Mouse (Mus musculus) heart, embryonic 14.5 days (tissue): ENCODE measurements at regions not wholly inside any gene's neighbourhood (a gene's known extent, or its start where the extent isn't known, plus 50 kb on each side); places are given as distances from the start of the nearest gene placed in this dataset.

Experiments
- ATAC-seq: fragments of 200-750 bp; cut with Nextera tagmentation; 2 replicates; pipeline ENCODE4 v1.8.0; 2017; ENCODE audit warnings: low read depth, moderate TSS enrichment; ENCODE audit not compliant: insufficient number of reproducible peaks, insufficient read depth, low FRiP score
- H3K27ac ChIP-seq, 2 experiments: fragments of 200-500 bp in 1 of 2; fragments of 300-500 bp in 1 of 2; sonication (generic) in 1 of 2; replicated peaks in 1 of 2; 2 replicates each; pipeline ENCODE4 v1.5.1; 2012 to 2014; ENCODE audit warnings: low read depth in 2 of 2, low read length in 2 of 2, control low read depth in 1 of 2, mild to moderate bottlenecking in 1 of 2, mixed read lengths in 1 of 2; ENCODE audit not compliant: control insufficient read depth in 1 of 2, insufficient read depth in 1 of 2
- H3K27me3 ChIP-seq: fragments of 300-500 bp; sonication (generic); 2 replicates; pipeline ENCODE4 v1.6.1; 2014; ENCODE audit warnings: mild to moderate bottlenecking, low read length, control low read depth; ENCODE audit not compliant: control insufficient read depth, insufficient read depth
- H3K36me3 ChIP-seq: fragments of 300-500 bp; sonication (generic); 2 replicates; pipeline ENCODE4 v1.6.1; 2014; ENCODE audit warnings: mild to moderate bottlenecking, control low read depth, low read length, mixed read lengths; ENCODE audit not compliant: control insufficient read depth, insufficient read depth
- H3K4me1 ChIP-seq, 2 experiments: fragments of 200-500 bp in 1 of 2; fragments of 300-500 bp in 1 of 2; sonication (generic) in 1 of 2; 2 replicates each; pipeline ENCODE4 v1.6.1; 2012 to 2014; ENCODE audit warnings: low read length in 2 of 2, control low read depth in 1 of 2, mixed read lengths in 1 of 2; ENCODE audit not compliant: control insufficient read depth in 2 of 2, insufficient read depth in 2 of 2
- H3K4me2 ChIP-seq: fragments of 300-500 bp; sonication (generic); 2 replicates; pipeline ENCODE4 v1.6.1; 2014; ENCODE audit warnings: mild to moderate bottlenecking, low read length
- H3K4me3 ChIP-seq, 2 experiments: fragments of 200-500 bp in 1 of 2; fragments of 300-500 bp in 1 of 2; sonication (generic) in 1 of 2; 2 replicates each; pipeline ENCODE4 v1.5.1; 2012 to 2014; ENCODE audit warnings: low read length in 2 of 2, mild to moderate bottlenecking in 2 of 2, control low read depth in 1 of 2, low read depth in 1 of 2, moderate library complexity in 1 of 2; ENCODE audit not compliant: control insufficient read depth in 1 of 2, insufficient read depth in 1 of 2
- H3K9ac ChIP-seq: fragments of 300-500 bp; sonication (generic); 2 replicates; pipeline ENCODE4 v1.6.1; 2014; ENCODE audit warnings: mild to moderate bottlenecking, low read length
- H3K9me3 ChIP-seq: fragments of 300-500 bp; sonication (generic); 2 replicates; pipeline ENCODE4 v1.6.1; 2016; ENCODE audit warnings: low read length, control low read depth; ENCODE audit not compliant: control insufficient read depth
- WGBS: fragments of 180-500 bp; shearing (Covaris S2); extraction: QIAGEN DNeasy Blood & Tissue Kit; methylation state at CpG from one replicate; pipeline ENCODE4 v1.1.7; 2014; 5-methylcytosine and 5-hydroxymethylcytosine counted together

GRCm38 (mm10) chr9:116316582-116317095 lies 141.5 kb upstream of the Tgfbr2 start:
- Histone ChIP-seq H3K4me1 (peaks cover 5 to 8% of the 10 kb centered on the region in 2 experiments; a peak in 3 of 4 replicates), H3K36me3 (no peaks in the 10 kb centered on the region), H3K9ac (no peak overlapping the region), H3K9me3 (no peaks in the 10 kb centered on the region), H3K4me2 (no peak overlapping the region), H3K4me3 (no peak overlapping the region), H3K27ac (no peak overlapping the region), H3K27me3 (no peaks in the 10 kb centered on the region)
- ATAC-seq = no peak
- 57% methylated on average over 4 of the region's 4 CpGs for WGBS

DNA sequence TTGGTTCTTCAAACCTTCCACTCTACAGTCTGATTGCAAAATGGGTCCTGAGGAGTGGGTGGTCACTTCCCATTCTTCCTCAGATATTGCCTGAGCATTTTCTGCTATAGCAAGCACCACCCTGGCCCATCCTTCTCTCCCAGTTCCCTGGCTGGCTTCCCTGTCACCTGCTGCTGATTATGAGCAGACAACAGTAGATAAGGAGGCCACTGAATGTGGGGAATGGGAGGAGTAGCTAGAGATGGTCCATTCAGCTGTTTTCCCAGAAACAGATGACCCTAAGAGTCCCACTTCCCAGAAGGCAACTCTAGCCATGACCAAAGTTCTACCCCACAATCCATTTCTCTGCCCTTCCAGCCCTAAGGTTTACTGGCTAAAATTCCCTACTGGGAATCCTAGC lies 139.6 kb upstream of the Tgfbr2 start:
- H3K27ac ChIP-seq = 0 out of 4 replicates have a peak overlapping the region, but pooled peaks of 1 of the 2 experiments have one; percentile 14
- H3K4me3 ChIP-seq = no peak overlapping the region
- no peaks in the 10 kb centered on the region for H3K9me3 ChIP-seq
- H3K4me1 ChIP-seq = peaks cover 5% of the 10 kb centered on the region in 2 experiments; a peak in 2 of 4 replicates
- H3K27me3 ChIP-seq = no peaks in the 10 kb centered on the region
- no peak overlapping the region for H3K9ac ChIP-seq
- H3K36me3 ChIP-seq = no peaks in the 10 kb centered on the region
- no peak for ATAC-seq
- no peak overlapping the region for H3K4me2 ChIP-seq

GRCm38 (mm10) chr9:116313932-116314790 lies 139.0 kb upstream of the Tgfbr2 start:
- Histone ChIP-seq H3K4me3 (no peak overlapping the region), H3K36me3 (no peaks in the 10 kb centered on the region), H3K27me3 (no peaks in the 10 kb centered on the region), H3K9ac (no peak overlapping the region), H3K4me2 (no peak overlapping the region), H3K27ac (no peak overlapping the region; a peak in 1 of 4 replicates), H3K4me1 (peaks cover 5% of the 10 kb centered on the region in 2 experiments; a peak in 2 of 4 replicates), H3K9me3 (no peaks in the 10 kb centered on the region)
- peak; percentile 47; the same call in 1 of the 2 replicates for ATAC-seq
- WGBS = 58% methylated on average over 14 of the region's 14 CpGs

DNA sequence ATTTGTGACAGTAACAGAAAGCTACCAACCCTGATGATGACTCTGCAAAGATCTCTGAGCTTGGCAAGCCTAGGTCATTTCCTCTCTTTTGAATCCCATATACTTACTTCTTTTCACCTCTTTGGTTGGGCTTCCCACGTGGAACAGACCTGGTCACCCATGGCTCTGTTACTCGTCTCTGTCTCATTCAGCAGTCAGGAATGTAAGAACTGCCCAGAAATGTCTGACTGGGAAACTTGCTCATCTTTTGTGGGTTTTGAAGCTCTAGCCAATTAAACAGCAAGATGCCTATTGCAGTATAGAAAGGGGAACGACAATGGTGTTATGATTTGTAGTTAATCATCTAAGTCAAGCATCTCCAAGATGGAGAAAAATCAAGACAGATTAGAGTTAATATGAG lies 136.2 kb upstream of the Tgfbr2 start:
- Histone ChIP-seq H3K27ac (no peak overlapping the region), H3K4me1 (peaks cover 5% of the 10 kb centered on the region in 2 experiments; a peak in 2 of 4 replicates), H3K9ac (no peak overlapping the region), H3K4me3 (no peak overlapping the region), H3K36me3 (no peaks in the 10 kb centered on the region), H3K4me2 (no peak overlapping the region), H3K9me3 (0 out of 2 replicates have a peak, but pooled peaks cover 7% of the 10 kb centered on the region), H3K27me3 (no peaks in the 10 kb centered on the region)
- 49% methylated on average over 3 of the region's 3 CpGs for WGBS
- ATAC-seq = no peak

GRCm38 (mm10) chr9:116301602-116302001 lies 126.4 kb upstream of the Tgfbr2 start:
- H3K4me2 ChIP-seq = no peak overlapping the region
- H3K27me3 ChIP-seq = no peaks in the 10 kb centered on the region
- H3K9ac ChIP-seq = no peak overlapping the region
- H3K36me3 ChIP-seq = no peaks in the 10 kb centered on the region
- no peak for ATAC-seq
- H3K4me3 ChIP-seq = no peak overlapping the region
- H3K27ac ChIP-seq = no peak overlapping the region
- H3K9me3 ChIP-seq = no peaks in the 10 kb centered on the region
- no peaks in the 10 kb centered on the region for H3K4me1 ChIP-seq
- 76% methylated on average over 2 of the region's 2 CpGs for WGBS

DNA sequence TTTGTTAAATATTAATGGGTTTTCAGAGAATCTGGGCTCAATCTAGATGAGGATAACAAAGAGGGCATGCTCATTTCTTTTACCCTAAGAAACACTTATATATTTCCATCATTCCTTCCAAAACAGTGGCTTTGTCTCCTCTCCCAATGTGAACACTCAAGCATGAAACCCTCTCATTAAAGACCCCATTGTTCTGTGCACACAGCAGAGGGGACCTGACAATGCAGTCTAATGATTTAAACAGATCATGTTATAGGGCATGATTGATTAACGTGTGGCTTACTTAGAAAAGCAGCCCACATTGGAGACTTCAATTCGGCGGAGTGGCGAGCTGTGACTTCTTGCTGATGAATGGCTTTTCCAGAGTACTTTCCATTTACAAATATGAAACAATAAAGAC lies 123.6 kb upstream of the Tgfbr2 start:
- H3K4me2 ChIP-seq = no peak overlapping the region
- ATAC-seq = no peak
- peaks cover 0 to 5% of the 10 kb centered on the region in 2 experiments; a peak in 2 of 4 replicates for H3K4me1 ChIP-seq

GRCm38 (mm10) chr9:116296349-116296748 lies 121.2 kb upstream of the Tgfbr2 start:
- Histone ChIP-seq H3K27me3 (no peaks in the 10 kb centered on the region), H3K27ac (no peak overlapping the region), H3K4me1 (peaks cover 0 to 5% of the 10 kb centered on the region in 2 experiments; a peak in 2 of 4 replicates), H3K4me2 (no peak overlapping the region), H3K9ac (no peak overlapping the region), H3K4me3 (no peak overlapping the region), H3K36me3 (no peaks in the 10 kb centered on the region), H3K9me3 (no peaks in the 10 kb centered on the region)
- no peak for ATAC-seq
- 80% methylated on average over 7 of the region's 7 CpGs for WGBS

More for the DNA sequence above, 123.6 kb upstream of the Tgfbr2 start:
- Histone ChIP-seq H3K27ac (no peak overlapping the region), H3K27me3 (no peaks in the 10 kb centered on the region), H3K36me3 (no peaks in the 10 kb centered on the region), H3K4me3 (no peak overlapping the region), H3K9me3 (no peaks in the 10 kb centered on the region), H3K9ac (no peak overlapping the region)
- 87% methylated on average over 4 of the region's 4 CpGs for WGBS
